Mouse (Mus musculus): ENCODE results near the gene Perp.

The Perp gene

DNA sequence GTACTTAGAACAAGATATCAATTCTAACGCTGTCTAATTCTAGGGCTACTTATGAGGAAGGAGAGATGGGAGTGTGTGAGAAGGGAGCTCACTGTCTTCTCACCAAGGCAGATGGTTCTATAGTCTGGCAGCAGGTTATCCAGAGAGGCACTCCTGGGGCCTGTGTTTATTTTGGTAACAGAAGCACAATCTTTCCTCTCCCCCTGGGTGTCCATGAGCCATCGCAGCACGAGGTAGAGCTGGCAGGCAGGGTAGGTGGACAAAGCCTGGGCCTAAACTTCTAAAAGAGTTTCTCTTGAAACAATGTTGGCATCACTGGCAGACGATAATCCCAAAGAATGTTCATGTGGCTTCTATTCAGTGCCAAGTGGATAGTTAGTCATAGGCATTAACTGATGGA, 18.5 kb downstream of the Perp start:
- no peak for DNase-seq (ENCODE audit: low read depth, low spot score)

DNA sequence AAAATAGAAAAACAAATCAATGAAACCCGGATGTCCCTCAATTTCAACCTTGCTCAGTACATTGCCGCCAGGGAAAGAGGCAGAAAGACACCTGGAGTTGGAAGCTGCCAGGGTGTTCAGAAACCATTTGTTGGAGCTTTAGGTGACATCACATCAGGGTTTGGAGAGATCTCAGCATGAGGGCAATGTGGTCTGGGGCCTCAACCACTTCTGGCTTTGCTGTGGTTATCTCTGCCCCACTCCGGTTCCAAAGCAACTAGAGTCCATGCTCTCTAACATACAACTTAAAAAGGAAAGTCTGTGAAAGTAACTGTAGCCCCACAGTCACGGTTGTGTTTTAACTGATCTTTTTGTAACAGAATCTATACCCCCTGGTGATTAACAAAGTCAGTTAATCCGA, 19.9 kb downstream of the Perp start:
- no peak for DNase-seq (ENCODE audit: low read depth, low spot score)

DNA sequence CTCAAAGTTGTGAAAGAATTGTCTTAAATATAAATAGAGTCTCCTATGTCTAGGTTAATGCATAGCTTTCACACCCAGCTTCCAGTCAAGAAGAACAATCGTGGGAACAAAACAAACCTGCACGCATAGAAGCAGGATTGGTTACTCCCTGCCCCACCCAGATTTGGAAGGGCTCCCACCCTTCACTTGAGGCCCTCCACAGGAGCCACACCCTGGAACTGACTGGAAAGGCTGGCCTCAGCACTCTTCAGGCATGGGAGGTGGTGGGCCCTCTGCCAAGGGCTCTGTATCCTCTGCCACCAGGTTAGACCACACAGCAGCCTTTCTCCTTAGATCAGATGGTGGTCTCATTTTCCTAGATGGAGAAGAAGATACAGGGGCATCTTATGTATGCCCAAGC, 26.2 kb downstream of the Perp start:
- DNase-seq (ENCODE audit: low read depth, low spot score) = no peak

DNA sequence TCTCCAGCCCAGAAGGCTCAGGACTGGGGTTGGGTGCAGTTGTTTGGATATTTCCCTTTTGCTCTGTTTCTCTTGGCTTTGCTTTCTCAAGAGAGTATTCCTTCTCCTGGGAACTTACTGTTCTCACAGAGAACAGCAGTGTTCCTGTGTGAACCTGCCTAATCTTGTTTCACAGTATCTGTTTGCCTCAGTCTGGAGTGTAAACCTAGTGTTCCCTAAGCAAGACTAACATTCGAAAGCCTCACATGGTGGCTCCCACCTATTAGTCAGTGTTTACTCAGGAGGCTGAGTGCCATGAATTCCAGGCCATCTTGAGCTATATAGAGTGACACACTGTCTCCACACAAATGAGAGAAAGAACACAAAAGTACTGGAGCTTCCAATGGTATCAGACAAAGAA, 31.4 kb downstream of the Perp start:
- DNase-seq (ENCODE audit: low read depth, low spot score) = no peak

DNA sequence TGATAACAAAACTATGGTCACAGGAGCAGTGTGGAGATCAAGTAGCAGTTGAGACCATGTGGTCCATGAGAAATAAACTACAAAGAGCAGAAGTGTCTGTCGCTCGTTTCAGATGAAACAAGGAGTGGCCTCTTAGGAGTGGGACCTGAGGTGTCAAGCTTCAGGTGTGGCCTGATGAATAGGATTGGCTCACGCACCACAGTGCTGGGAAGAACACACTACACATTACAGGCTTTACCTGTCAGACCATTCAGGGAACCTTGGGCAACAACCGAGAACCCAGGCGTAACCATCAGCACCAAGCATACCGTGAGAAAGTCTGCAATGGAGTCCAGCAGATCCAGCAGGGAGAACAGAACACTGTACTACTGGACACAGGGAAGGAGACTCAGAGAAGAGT, 33.3 kb downstream of the Perp start:
- no peak for DNase-seq (ENCODE audit: low read depth, low spot score)

DNA sequence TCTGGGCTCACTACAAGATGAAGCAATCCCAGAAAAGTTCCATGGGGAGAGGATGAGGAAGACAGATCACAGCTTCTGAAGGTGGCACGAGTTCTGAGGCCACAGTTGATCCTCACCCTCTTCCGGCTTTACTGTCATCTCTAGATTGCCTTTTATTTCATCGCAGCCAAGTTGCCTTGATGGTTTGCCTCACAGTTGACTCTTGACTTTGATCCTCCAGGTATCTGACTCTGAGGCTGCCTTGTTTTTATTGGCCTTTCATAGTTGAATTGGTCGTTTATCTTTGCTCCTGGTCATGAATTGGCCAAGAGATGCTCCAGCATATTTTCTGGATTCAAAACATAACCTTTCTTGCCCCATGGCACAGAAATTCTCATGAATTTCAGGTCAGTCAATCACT, 34.3 kb downstream of the Perp start:
- no peak for DNase-seq (ENCODE audit: low read depth, low spot score)

DNA sequence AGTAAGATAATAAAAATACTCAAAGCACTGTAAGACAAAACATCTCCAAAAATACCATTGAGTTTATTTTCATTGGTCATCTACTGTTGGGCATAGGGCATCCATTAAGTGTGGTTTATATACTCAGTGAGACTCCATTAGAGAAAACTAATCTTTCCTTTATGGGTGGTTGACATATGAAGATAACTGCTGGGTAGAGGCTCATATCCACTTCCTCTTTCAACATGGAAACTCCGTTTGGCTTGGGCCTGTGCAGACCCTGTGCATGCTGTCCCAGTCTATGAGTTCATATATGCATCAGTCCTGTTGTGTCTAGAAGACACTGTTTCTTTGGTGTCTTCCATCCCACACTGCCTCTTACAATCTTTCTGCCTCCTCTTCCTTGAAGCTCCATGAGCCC, 34.9 kb downstream of the Perp start:
- DNase-seq (ENCODE audit: low read depth, low spot score) = no peak

DNA sequence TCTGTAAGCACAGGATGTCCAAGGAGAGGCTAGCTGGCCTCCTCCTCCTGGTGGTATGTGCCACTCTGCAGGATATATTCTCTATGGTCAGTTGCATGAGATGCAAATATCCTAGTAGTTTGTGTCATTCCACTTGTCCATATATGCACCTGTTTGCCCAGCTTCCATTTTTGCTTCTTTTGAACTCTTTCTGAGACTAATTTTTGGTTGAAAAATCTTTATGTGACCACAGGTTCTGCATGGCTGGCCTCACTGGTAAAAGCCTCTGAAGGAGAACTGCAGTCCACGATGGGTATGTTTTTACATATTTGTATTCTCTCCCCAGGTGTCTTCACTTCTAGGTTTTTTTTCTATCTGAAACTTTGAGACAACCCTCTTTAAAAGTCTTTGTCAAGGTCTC, 37.4 kb downstream of the Perp start:
- DNase-seq (ENCODE audit: low read depth, low spot score) = peak; percentile 80

DNA sequence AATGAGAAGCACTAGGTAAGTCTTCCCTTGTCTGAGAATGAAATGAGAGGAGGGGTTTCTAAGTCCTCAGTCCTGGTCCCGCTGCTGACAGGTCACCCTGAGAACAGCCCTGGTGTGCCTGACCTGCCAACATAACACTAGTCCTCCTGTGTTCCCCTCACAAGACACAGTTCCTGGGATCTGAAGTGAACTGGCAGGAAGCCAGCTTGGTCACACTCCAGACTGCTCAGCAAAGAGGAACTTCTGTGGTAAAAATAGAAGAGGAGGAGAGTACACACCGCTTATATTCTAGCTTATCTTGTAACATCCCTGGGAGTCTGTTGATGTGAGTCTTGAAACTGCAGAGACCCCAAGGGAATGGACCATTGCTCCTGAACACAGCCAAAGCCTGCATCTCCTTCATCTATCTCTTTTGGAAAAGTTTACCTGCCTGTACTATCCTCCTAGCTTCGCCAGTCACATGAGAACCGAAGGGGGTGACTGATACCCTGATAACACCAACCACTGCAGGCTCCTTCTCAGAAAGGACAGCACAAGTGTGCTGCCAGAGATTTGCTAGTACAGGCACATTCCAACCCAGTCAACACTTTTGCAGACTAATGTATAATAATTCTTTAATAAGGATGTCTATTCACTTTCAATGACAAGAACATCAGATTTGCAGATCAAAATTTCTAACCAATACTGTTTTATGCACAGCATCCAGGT, 42.3 kb downstream of the Perp start:
- no peak for DNase-seq (ENCODE audit: low read depth, low spot score)

DNA sequence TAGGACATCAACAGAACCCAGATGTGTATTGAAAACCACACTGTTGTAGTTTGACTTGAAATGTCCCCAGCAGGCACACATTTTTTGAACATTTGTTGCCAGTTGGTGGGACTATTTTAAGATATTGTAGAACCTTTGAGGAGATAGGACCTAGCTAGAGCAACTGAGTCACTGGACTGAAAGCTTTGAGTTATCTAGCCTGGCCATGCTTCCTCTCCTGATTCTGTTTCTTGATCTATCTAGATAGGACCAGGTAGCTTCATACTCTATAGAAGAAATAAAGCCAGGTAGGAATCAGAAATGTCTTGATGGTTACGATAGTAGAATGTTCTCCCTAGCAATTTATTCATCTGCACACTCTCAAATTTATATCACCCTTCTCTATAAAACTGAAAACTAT, 43.9 kb downstream of the Perp start:
- DNase-seq (ENCODE audit: low read depth, low spot score) = no peak

DNA sequence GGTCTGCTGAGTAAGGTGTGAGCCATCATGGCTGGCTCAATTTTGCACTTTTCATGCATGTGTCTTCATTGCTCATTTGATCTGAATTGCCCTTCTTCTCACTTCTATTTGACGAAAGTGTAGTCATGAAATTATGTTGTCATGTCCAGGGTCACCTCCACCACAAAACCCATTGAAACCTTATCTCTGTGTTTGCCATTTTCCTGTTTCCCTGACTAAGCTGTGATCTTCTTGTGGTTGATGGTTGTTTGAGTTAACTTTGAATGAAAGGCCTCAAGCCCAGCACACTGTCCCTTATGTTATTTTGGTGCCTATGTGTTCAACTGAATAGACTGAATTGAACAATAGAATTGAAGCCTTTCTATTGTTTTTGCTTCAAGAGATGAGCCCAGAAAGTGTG, 44.4 kb downstream of the Perp start:
- DNase-seq (ENCODE audit: low read depth, low spot score) = no peak

DNA sequence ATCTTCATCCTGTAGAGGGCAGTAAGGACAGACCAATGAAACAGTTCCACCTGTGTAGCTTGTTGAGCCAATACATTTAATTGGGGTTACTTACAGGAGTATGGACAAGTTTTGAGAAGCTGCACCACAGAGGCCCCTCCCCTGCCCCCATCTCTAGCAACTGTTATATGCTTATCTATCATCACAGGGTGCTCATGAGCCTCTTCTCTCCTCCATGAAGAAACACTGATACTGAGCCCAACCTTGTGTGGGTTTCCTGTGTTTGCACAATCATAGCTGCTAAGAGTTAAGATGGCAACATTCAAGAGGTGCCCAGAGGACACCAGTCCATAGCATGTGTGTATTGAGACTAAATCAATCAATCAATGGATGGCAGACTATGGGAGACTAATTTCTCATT, 46.3 kb downstream of the Perp start:
- no peak for DNase-seq (ENCODE audit: low read depth, low spot score)

DNA sequence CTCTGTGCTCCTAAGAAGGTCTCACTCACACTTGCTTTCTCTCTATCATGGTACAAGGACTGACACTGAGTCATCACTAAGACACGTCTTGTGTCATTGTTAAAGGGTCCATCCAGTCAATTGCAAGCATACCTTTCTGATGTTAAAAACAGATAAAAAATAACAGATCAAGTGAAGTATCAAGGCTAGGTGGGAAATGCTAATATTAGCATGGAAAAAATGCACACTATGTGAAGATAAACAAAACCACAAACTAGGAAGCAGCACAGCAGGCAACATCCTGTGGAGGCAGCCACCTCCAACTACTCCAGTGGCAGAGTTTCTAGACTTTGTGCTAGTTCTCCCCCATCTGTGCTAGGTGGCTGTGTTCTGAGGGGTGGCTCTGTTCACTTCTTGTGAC, 47.3 kb downstream of the Perp start:
- no peak for DNase-seq (ENCODE audit: low read depth, low spot score)

DNA sequence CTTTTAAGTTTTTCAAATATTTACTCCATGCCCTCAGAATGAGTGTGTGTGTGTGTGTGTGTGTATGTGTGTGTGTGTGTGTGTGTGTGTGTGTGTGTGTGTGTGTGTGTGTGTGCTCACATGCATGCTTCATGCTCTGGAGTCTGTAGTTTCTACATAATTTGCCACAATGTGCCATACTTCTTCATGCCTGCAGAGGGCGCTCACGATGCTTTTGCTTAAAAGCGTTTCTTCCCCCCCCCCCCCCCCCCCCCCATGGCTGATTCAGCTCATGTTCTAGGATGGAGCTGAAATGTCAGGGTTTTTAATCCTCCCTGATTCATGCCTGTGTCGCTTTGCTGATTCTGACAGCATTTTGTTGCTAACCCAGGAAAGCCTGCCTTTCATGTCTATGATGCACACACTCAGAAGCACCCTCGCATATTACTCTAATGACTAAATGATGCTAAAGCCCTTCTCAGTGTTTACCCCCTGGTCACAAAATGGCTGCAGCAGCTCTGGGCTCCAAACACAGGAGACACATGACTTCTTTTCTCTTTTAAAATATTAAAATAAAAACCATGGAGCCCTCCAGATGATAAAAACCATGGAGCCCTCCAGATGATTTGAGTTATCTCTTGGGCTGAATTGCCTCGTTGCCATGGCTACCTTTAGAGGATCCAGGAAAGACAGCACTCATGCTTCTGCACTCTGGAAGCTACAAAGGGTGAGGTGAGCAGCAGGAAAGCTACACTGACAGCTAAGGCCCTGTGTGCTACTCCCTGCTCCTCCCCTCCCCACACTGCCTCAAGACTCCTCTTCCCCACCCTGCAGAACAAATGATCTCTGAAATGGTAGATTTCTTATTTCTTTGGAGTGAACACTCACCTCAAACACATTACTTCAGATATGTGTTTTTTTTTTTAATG, 49.7 kb downstream of the Perp start:
- peak; percentile 30 for DNase-seq (ENCODE audit: low read depth, low spot score)

DNA sequence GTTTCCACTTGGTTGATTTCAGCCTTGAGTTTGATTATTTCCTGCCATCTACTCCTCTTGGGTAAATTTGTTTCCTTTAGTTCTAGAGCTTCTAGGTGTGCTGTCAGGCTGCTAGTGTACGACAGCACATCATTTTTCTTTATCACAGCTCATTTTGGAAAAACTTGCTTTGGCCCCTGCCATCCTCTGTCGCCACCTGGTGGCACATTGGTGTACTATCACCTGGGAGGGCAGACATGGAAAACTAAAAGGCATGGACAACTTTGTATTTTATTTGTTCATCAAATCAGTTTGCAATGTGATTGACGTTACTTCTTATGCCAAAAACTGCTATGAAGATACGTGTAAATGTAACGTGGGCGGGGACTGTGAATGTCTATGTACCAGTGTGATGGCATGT, 59.3 kb downstream of the Perp start:
- DNase-seq (ENCODE audit: low read depth, low spot score) = peak; percentile 52

Measured in A20 (cell line).